Mouse (Mus musculus): Measurements from ENCODE around the gene Rnf214.
A peak's percentile ranks its signal among the peaks of the same experiment; 100 is the strongest.

Gene Rnf214

GRCm38 (mm10) chr9:45935628-45936210 lies 29.0 kb upstream of the Rnf214 start, which contains the start of gene Tagln:
Gene Tagln (minus strand): TSS chr9:45936058.
- no peak for DNase-seq (ENCODE audit: low read depth)

GRCm38 (mm10) chr9:45932571-45933415 lies 26.1 kb upstream of the Rnf214 start:
- no peak for DNase-seq (ENCODE audit: low read depth)

GRCm38 (mm10) chr9:45931958-45932357 lies 25.2 kb upstream of the Rnf214 start:
- DNase-seq (ENCODE audit: low read depth): no peak

GRCm38 (mm10) chr9:45929285-45929684 lies 22.6 kb upstream of the Rnf214 start:
- DNase-seq (ENCODE audit: low read depth): no peak

- no peak for DNase-seq (ENCODE audit: low read depth)
Observed at GRCm38 (mm10) chr9:45919895-45920294, 13.2 kb upstream of the Rnf214 start.

GRCm38 (mm10) chr9:45917041-45917934 lies 10.6 kb upstream of the Rnf214 start:
- DNase-seq (ENCODE audit: low read depth): no peak

GRCm38 (mm10) chr9:45915659-45916058 lies 8.9 kb upstream of the Rnf214 start:
- no peak for DNase-seq (ENCODE audit: low read depth)

- DNase-seq (ENCODE audit: low read depth): peak; percentile 38
Observed at GRCm38 (mm10) chr9:45911673-45912072, 5.0 kb upstream of the Rnf214 start.

- DNase-seq (ENCODE audit: low read depth): no peak
Observed at GRCm38 (mm10) chr9:45910995-45911394, 4.3 kb upstream of the Rnf214 start.

GRCm38 (mm10) chr9:45907078-45907428 lies 342 bp upstream of the Rnf214 start:
- DNase-seq (ENCODE audit: low read depth): no peak

GRCm38 (mm10) chr9:45905811-45906237 lies 887 bp downstream of the Rnf214 start:
- no peak for DNase-seq (ENCODE audit: low read depth)

- no peak for DNase-seq (ENCODE audit: low read depth)
Observed at GRCm38 (mm10) chr9:45905196-45905595, 1.5 kb downstream of the Rnf214 start.

GRCm38 (mm10) chr9:45893681-45894080 lies 13.0 kb downstream of the Rnf214 start:
- DNase-seq (ENCODE audit: low read depth): no peak

- peak; percentile 27 for DNase-seq (ENCODE audit: low read depth)
Observed at GRCm38 (mm10) chr9:45877928-45878327, 28.8 kb downstream of the Rnf214 start.

- DNase-seq (ENCODE audit: low read depth): no peak
Observed at GRCm38 (mm10) chr9:45870265-45870664, 36.4 kb downstream of the Rnf214 start.

- DNase-seq (ENCODE audit: low read depth): no peak
Observed at GRCm38 (mm10) chr9:45869181-45869580, 37.5 kb downstream of the Rnf214 start.

GRCm38 (mm10) chr9:45861813-45862212 lies 44.9 kb downstream of the Rnf214 start:
- no peak for DNase-seq (ENCODE audit: low read depth)

- no peak for DNase-seq (ENCODE audit: low read depth)
Observed at GRCm38 (mm10) chr9:45859364-45859763, 47.3 kb downstream of the Rnf214 start.

GRCm38 (mm10) chr9:45854136-45854535 lies 52.6 kb downstream of the Rnf214 start:
- no peak for DNase-seq (ENCODE audit: low read depth)

- DNase-seq (ENCODE audit: low read depth): no peak
Observed at GRCm38 (mm10) chr9:45853695-45854094, 53.0 kb downstream of the Rnf214 start.

- DNase-seq (ENCODE audit: low read depth): no peak
Observed at GRCm38 (mm10) chr9:45851776-45852175, 54.9 kb downstream of the Rnf214 start.

- DNase-seq (ENCODE audit: low read depth): no peak
Observed at GRCm38 (mm10) chr9:45851330-45851729, 55.4 kb downstream of the Rnf214 start.
